Mouse (Mus musculus): ENCODE results near the gene Gm20388. TPM values are rescaled to one million over a fixed set of nuclear protein-coding genes. Genes with fewer than 3 reads are reported as not detected.

The Gm20388 gene
- total RNA-seq, 1 experiment from 2014 or later, result 18.4 TPM

- no peak for ATAC-seq (replicated peaks in 1 of 2; ENCODE audit: insufficient read depth in 1 of 2, low FRiP score in 2 of 2, low TSS enrichment in 1 of 2, low read depth in 1 of 2, poor library complexity in 2 of 2, severe bottlenecking in 2 of 2)
Measured at GRCm38 (mm10) chr8:121708406-121708805, 1797.8 kb downstream of the Gm20388 start.

DNA sequence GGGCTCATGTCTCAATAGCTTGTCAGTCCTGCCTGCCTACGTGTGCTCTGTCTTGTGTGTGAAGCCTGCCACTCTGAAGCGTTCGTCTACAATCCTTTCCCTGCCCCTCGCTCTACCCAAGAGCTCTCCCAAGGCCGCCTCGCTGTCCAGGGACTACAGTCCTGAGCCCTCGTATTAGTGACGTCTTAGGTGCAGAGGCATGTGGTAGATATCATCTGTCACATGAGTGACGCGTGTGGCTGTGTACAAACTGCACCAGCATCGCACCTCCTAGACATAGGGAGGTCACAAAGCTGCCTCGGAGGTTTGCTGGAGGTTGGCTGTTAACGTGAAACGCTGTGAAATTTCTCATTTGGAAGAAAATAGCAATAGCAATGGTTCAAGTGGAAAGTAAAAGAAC, 1806.9 kb downstream of the Gm20388 start:
- ATAC-seq (replicated peaks in 1 of 2; ENCODE audit: insufficient read depth in 1 of 2, low FRiP score in 2 of 2, low TSS enrichment in 1 of 2, low read depth in 1 of 2, poor library complexity in 2 of 2, severe bottlenecking in 2 of 2), result no peak

DNA sequence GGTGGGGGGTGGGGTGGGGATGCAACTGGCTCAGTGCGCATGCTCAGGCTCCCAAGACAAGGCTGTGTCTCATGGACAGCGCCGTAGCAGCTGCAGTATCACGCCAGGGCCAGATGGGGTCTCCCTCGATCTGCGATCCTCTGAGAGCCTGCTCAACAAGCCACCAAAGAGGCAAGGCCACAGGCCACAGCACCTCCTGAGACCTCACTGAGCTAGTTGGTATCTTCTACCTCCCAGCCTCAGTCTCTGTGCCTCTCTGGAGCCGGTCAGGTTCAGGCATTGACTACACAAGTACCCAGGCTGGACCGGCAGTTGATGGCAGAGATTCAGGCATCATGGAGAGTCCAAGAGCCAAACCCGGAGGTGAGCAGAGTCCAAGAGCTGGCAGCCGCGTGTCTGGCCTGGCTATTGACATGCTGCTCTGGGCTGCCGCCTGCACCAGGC, 1807.4 kb downstream of the Gm20388 start:
- peak; percentile 57 to 76; a peak in 2 of 4 replicates for ATAC-seq (replicated peaks in 1 of 2; ENCODE audit: insufficient read depth in 1 of 2, low FRiP score in 2 of 2, low TSS enrichment in 1 of 2, low read depth in 1 of 2, poor library complexity in 2 of 2, severe bottlenecking in 2 of 2)

- ATAC-seq (replicated peaks in 1 of 2; ENCODE audit: insufficient read depth in 1 of 2, low FRiP score in 2 of 2, low TSS enrichment in 1 of 2, low read depth in 1 of 2, poor library complexity in 2 of 2, severe bottlenecking in 2 of 2), result no peak
Measured at GRCm38 (mm10) chr8:121718925-121719324, 1808.3 kb downstream of the Gm20388 start.

DNA sequence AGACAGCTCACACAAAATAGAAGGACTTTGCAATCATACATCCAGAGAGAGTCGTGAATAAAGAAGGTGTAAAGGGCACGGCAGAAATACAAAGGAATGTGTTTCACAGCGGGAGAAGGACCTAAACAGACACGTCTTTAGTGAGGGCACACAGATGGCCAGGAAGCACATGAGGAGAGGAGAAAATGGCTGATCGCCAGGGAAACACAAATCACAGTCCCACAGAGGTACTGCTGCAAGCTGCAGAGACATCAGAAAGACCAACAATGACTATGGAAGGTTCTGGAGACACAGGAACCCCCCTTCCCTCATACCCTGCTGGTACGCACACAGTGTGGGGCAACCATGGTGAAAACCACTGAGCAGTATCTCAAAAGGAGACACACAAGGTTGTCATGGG, 1810.4 kb downstream of the Gm20388 start:
- no peak for ATAC-seq (replicated peaks in 1 of 2; ENCODE audit: insufficient read depth in 1 of 2, low FRiP score in 2 of 2, low TSS enrichment in 1 of 2, low read depth in 1 of 2, poor library complexity in 2 of 2, severe bottlenecking in 2 of 2)

GRCm38 (mm10) chr8:121723846-121724245, 1813.2 kb downstream of the Gm20388 start:
- ATAC-seq (replicated peaks in 1 of 2; ENCODE audit: insufficient read depth in 1 of 2, low FRiP score in 2 of 2, low TSS enrichment in 1 of 2, low read depth in 1 of 2, poor library complexity in 2 of 2, severe bottlenecking in 2 of 2), result 0 out of 4 replicates have a peak, but pooled peaks of 1 of the 2 experiments have one; percentile 32

GRCm38 (mm10) chr8:121727164-121727563, 1816.5 kb downstream of the Gm20388 start:
- no peak for ATAC-seq (replicated peaks in 1 of 2; ENCODE audit: insufficient read depth in 1 of 2, low FRiP score in 2 of 2, low TSS enrichment in 1 of 2, low read depth in 1 of 2, poor library complexity in 2 of 2, severe bottlenecking in 2 of 2)

- no peak for ATAC-seq (replicated peaks in 1 of 2; ENCODE audit: insufficient read depth in 1 of 2, low FRiP score in 2 of 2, low TSS enrichment in 1 of 2, low read depth in 1 of 2, poor library complexity in 2 of 2, severe bottlenecking in 2 of 2)
Measured at GRCm38 (mm10) chr8:121729323-121729722, 1818.7 kb downstream of the Gm20388 start, which contains the start of gene Jph3. TSS of gene Jph3 (plus strand) at chr8:121729623.

- ATAC-seq (replicated peaks in 1 of 2; ENCODE audit: insufficient read depth in 1 of 2, low FRiP score in 2 of 2, low TSS enrichment in 1 of 2, low read depth in 1 of 2, poor library complexity in 2 of 2, severe bottlenecking in 2 of 2), result no peak
Measured at GRCm38 (mm10) chr8:121729754-121730153, 1819.1 kb downstream of the Gm20388 start.

- no peak for ATAC-seq (replicated peaks in 1 of 2; ENCODE audit: insufficient read depth in 1 of 2, low FRiP score in 2 of 2, low TSS enrichment in 1 of 2, low read depth in 1 of 2, poor library complexity in 2 of 2, severe bottlenecking in 2 of 2)
Measured at GRCm38 (mm10) chr8:121730170-121730569, 1819.5 kb downstream of the Gm20388 start.

DNA sequence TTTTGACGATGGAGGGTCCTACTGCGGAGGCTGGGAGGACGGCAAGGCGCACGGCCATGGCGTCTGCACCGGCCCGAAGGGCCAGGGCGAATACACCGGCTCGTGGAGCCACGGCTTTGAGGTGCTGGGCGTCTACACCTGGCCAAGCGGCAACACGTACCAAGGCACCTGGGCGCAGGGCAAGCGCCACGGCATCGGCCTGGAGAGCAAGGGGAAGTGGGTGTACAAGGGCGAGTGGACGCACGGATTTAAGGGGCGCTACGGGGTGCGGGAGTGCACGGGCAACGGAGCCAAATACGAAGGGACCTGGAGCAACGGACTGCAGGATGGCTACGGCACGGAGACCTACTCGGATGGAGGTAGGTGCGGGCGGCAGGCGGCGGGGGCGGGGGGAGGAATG, 1820.0 kb downstream of the Gm20388 start:
- ATAC-seq (replicated peaks in 1 of 2; ENCODE audit: insufficient read depth in 1 of 2, low FRiP score in 2 of 2, low TSS enrichment in 1 of 2, low read depth in 1 of 2, poor library complexity in 2 of 2, severe bottlenecking in 2 of 2), result no peak

GRCm38 (mm10) chr8:121731060-121731459, 1820.4 kb downstream of the Gm20388 start:
- no peak for ATAC-seq (replicated peaks in 1 of 2; ENCODE audit: insufficient read depth in 1 of 2, low FRiP score in 2 of 2, low TSS enrichment in 1 of 2, low read depth in 1 of 2, poor library complexity in 2 of 2, severe bottlenecking in 2 of 2)

DNA sequence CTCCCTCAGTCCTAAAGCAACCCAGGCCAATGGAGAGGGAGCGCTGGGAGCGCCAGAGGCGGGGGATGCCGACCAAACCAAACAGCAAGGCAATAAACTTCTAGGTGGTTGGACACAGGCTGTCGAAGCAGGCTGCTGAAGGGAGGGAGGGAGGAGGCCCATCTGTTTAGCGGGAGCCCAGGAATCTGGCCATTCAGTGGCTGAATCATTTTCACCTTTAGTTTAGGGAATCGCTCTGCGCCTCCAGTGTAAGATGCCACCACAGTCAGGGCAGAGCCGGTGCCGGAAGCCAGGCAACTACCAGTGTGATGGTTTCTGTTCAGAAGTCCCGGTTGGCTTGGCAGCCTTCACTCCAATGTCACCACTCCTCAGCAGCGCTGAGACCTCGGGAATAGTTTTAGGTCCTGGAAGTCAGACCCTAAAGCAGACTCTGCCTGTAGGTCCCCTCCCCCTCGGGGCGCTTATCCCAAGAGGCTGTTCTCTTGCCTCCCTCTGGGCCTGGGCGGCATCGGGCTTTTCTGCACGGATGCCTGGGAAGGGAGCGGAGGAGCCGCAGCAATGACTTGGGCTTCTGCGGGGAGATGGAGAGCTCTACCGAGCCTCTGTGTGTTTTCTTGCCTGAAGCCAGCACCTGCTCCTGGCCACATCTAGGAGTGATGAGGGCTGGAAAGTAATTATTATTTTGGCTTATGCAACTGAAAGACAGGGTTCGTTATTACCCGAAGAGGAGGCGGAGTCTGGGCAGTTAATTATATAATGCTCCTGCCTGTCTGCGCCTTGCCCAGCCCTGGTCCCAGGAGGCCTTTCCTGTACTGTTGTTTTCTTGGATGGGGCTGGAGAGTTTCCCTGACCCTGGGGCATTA, 1821.1 kb downstream of the Gm20388 start:
- no peak for ATAC-seq (replicated peaks in 1 of 2; ENCODE audit: insufficient read depth in 1 of 2, low FRiP score in 2 of 2, low TSS enrichment in 1 of 2, low read depth in 1 of 2, poor library complexity in 2 of 2, severe bottlenecking in 2 of 2)

DNA sequence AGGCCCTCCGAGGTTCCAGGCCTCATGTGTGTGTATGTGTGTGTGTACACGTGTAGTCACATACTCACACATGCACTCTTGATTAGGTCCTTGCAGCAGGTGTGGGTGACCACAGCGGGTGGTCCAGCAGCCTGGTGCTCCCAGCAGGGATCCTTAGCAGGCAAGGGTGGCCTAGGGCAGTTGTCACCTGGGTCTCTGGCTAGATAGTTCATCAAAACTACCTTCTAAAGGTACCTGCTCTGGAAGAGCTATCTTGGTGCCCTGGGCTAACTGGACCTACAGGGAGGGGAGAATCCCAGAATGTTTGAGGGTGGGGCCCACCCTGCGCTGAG, 1821.7 kb downstream of the Gm20388 start:
- no peak for ATAC-seq (replicated peaks in 1 of 2; ENCODE audit: insufficient read depth in 1 of 2, low FRiP score in 2 of 2, low TSS enrichment in 1 of 2, low read depth in 1 of 2, poor library complexity in 2 of 2, severe bottlenecking in 2 of 2)

- no peak for ATAC-seq (replicated peaks in 1 of 2; ENCODE audit: insufficient read depth in 1 of 2, low FRiP score in 2 of 2, low TSS enrichment in 1 of 2, low read depth in 1 of 2, poor library complexity in 2 of 2, severe bottlenecking in 2 of 2)
Measured at GRCm38 (mm10) chr8:121734262-121734661, 1823.6 kb downstream of the Gm20388 start.

GRCm38 (mm10) chr8:121736236-121736635, 1825.6 kb downstream of the Gm20388 start:
- peak; percentile 42 to 51; a peak in 2 of 4 replicates for ATAC-seq (replicated peaks in 1 of 2; ENCODE audit: insufficient read depth in 1 of 2, low FRiP score in 2 of 2, low TSS enrichment in 1 of 2, low read depth in 1 of 2, poor library complexity in 2 of 2, severe bottlenecking in 2 of 2)

GRCm38 (mm10) chr8:121740721-121741120, 1830.1 kb downstream of the Gm20388 start:
- no peak for ATAC-seq (replicated peaks in 1 of 2; ENCODE audit: insufficient read depth in 1 of 2, low FRiP score in 2 of 2, low TSS enrichment in 1 of 2, low read depth in 1 of 2, poor library complexity in 2 of 2, severe bottlenecking in 2 of 2)

GRCm38 (mm10) chr8:121749501-121749900, 1838.9 kb downstream of the Gm20388 start:
- ATAC-seq (replicated peaks in 1 of 2; ENCODE audit: insufficient read depth in 1 of 2, low FRiP score in 2 of 2, low TSS enrichment in 1 of 2, low read depth in 1 of 2, poor library complexity in 2 of 2, severe bottlenecking in 2 of 2), result no peak

DNA sequence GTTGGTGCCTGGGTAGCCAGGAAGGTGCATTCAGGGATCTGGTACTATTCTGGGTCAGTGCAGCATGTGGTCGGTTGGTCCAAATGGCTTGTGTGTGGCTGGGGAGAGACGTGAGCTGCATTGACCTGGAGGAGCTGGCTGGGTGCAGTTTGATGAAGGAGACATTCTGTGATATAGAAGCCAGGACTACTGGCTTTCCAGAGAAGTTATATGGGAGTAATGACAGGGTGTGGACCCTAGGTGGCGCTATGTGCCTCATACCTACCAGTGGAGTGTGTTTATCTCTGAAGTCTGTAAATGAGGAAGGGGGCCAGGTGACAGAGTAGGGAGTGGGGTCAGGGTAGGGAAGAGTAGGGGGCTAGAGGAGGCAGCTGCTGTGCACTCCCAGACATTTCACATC, 1839.9 kb downstream of the Gm20388 start:
- ATAC-seq (replicated peaks in 1 of 2; ENCODE audit: insufficient read depth in 1 of 2, low FRiP score in 2 of 2, low TSS enrichment in 1 of 2, low read depth in 1 of 2, poor library complexity in 2 of 2, severe bottlenecking in 2 of 2), result no peak
